Mouse (Mus musculus) liver, postnatal 0 days (tissue): Measurements from ENCODE around the gene Msi2.

Source experiments
- CTCF ChIP-seq: sonication (generic); IDR thresholded peaks from 2 replicates; pipeline ENCODE4 v1.5.1; 2016; ENCODE audit warnings: antibody characterized with exemption, low read depth
- EP300 ChIP-seq: IDR thresholded peaks from 2 replicates; pipeline ENCODE4 v1.6.1; 2016; ENCODE audit warnings: antibody characterized with exemption, low read depth, mild to moderate bottlenecking

DNA sequence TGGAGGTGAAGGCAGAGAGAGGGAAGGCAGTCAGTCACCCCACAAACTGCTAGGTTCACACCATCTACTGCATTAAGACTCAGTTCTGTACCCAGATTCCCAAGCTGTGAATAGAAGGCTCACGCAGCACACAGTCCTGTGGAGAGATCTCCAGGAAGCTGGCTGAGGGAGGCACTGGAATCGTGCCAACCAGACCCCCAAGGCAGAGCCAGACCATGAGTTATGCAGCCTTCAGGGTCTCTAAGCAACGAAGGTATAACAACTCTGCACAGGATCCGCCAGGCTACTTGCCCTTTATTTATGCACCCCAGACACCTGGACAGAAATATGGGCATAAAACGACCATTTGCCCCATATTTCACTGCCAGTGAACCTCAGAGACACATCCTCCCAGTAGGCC is 69.9 kb downstream of the Msi2 start:
- no peak for TF ChIP-seq CTCF
- no peak for TF ChIP-seq EP300
